Mouse (Mus musculus) T-helper 1 cell (primary cell): ENCODE results near the gene Kcnh2.

Source experiments
- in situ Hi-C: fragments of 300-600 bp; cut with MboI, MseI; formaldehyde crosslinking; loops from one replicate; pipeline ENCODE4 v1.15.1; 2025; ENCODE audit warnings: high pct_unique_total_duplicates

The Kcnh2 gene

GRCm38 (mm10) chr5:24380499-24380898 is 29.1 kb upstream of the Kcnh2 start:
- in situ Hi-C loops = loop anchor here (25.0 kb wide), 1 partner anchor 993 kb away; no protein-coding TSS in a partner anchor

GRCm38 (mm10) chr5:24379501-24379900 is 28.1 kb upstream of the Kcnh2 start:
- in situ Hi-C loops = loop anchor here (25.0 kb wide), 1 partner anchor 992 kb away; no protein-coding TSS in a partner anchor

- in situ Hi-C loops = loop anchor here (25.0 kb wide), 1 partner anchor 991 kb away; no protein-coding TSS in a partner anchor
Measured at GRCm38 (mm10) chr5:24378700-24379099, 27.3 kb upstream of the Kcnh2 start.

GRCm38 (mm10) chr5:24374666-24375328 is 23.4 kb upstream of the Kcnh2 start:
- in situ Hi-C loops = loop anchor here (25.0 kb wide), 1 partner anchor 987 kb away; no protein-coding TSS in a partner anchor

GRCm38 (mm10) chr5:24374216-24374615 is 22.8 kb upstream of the Kcnh2 start:
- in situ Hi-C loops = no loop called here

- in situ Hi-C loops = no loop called here
Measured at GRCm38 (mm10) chr5:24373807-24374206, 22.4 kb upstream of the Kcnh2 start.

GRCm38 (mm10) chr5:24369767-24370166 is 18.4 kb upstream of the Kcnh2 start:
- in situ Hi-C loops = no loop called here

GRCm38 (mm10) chr5:24366426-24366825 is 15.0 kb upstream of the Kcnh2 start:
- in situ Hi-C loops = no loop called here

- in situ Hi-C loops = no loop called here
Measured at GRCm38 (mm10) chr5:24365528-24365927, 14.1 kb upstream of the Kcnh2 start.

- in situ Hi-C loops = loop anchor here (5.0 kb wide), 1 partner anchor 103 kb away; no protein-coding TSS in a partner anchor
Measured at GRCm38 (mm10) chr5:24364963-24365362, 13.6 kb upstream of the Kcnh2 start.

- in situ Hi-C loops = loop anchor here (5.0 kb wide), 1 partner anchor 102 kb away; no protein-coding TSS in a partner anchor
Measured at GRCm38 (mm10) chr5:24364508-24364907, 13.1 kb upstream of the Kcnh2 start, which contains the start of gene Nos3. Nos3 (plus strand) TSS chr5:24364810.

- in situ Hi-C loops = loop anchor here (5.0 kb wide), 1 partner anchor 102 kb away; no protein-coding TSS in a partner anchor
Measured at GRCm38 (mm10) chr5:24364061-24364460, 12.7 kb upstream of the Kcnh2 start.

GRCm38 (mm10) chr5:24363467-24363866 is 12.1 kb upstream of the Kcnh2 start:
- in situ Hi-C loops = loop anchor here (5.0 kb wide), 1 partner anchor 101 kb away; no protein-coding TSS in a partner anchor

- in situ Hi-C loops = loop anchor here (5.0 kb wide), 1 partner anchor 99 kb away; no protein-coding TSS in a partner anchor
Measured at GRCm38 (mm10) chr5:24360792-24361454, 9.5 kb upstream of the Kcnh2 start.

- in situ Hi-C loops = no loop called here
Measured at GRCm38 (mm10) chr5:24357461-24357860, 6.1 kb upstream of the Kcnh2 start.

GRCm38 (mm10) chr5:24356764-24357163 is 5.4 kb upstream of the Kcnh2 start:
- in situ Hi-C loops = no loop called here

- in situ Hi-C loops = no loop called here
Measured at GRCm38 (mm10) chr5:24353327-24353726, 1.9 kb upstream of the Kcnh2 start.

- in situ Hi-C loops = no loop called here
Measured at GRCm38 (mm10) chr5:24352251-24352859, 951 bp upstream of the Kcnh2 start.

- in situ Hi-C loops = no loop called here
Measured at GRCm38 (mm10) chr5:24351701-24352171, 332 bp upstream of the Kcnh2 start.

GRCm38 (mm10) chr5:24350531-24351250 is 713 bp downstream of the Kcnh2 start:
- in situ Hi-C loops = no loop called here

- in situ Hi-C loops = no loop called here
Measured at GRCm38 (mm10) chr5:24350073-24350472, 1.3 kb downstream of the Kcnh2 start.
